Mouse (Mus musculus): ENCODE measurements around the gene Samhd1. TPM values are rescaled to one million over a fixed set of nuclear protein-coding genes. Genes with fewer than 3 reads are reported as not detected.

The Samhd1 gene
- polyA plus RNA-seq, 1 experiment from 2014 or later, result 18.0 TPM

- Histone ChIP-seq H3K9ac (peak overlapping the region; percentile 95), H3K4me1 (replicated peaks) (peaks cover 56% of the 10 kb centered on the region), H3K4me2 (peak overlapping the region; percentile 92), H3K27me3 (replicated peaks) (0 out of 2 replicates have a peak, but pooled peaks cover 4% of the 10 kb centered on the region), H3K4me3 (peak overlapping the region; percentile 76), H3K27ac (ENCODE audit: poor library complexity, severe bottlenecking) (peak overlapping the region; percentile 91), H3K36me3 (0 out of 2 replicates have a peak, but pooled peaks cover under 1% of the 10 kb centered on the region), H3K9me3 (replicated peaks) (no peaks in the 10 kb centered on the region)
- ATAC-seq (ENCODE audit: insufficient number of reproducible peaks, low FRiP score), result peak; percentile 16
- under 1% methylated on average over 77 of the region's 79 CpGs for WGBS
Observed at GRCm38 (mm10) chr2:157078059-157078792, 56.8 kb downstream of the Samhd1 start.

GRCm38 (mm10) chr2:157077641-157078058 lies 57.4 kb downstream of the Samhd1 start:
- peak overlapping the region; percentile 92 for H3K4me2 ChIP-seq
- 4% methylated on average over 15 of the region's 15 CpGs for WGBS
- H3K4me1 ChIP-seq (replicated peaks), result peaks cover 61% of the 10 kb centered on the region
- 0 out of 2 replicates have a peak, but pooled peaks have one; percentile 26 for ATAC-seq (ENCODE audit: insufficient number of reproducible peaks, low FRiP score)
- H3K9me3 ChIP-seq (replicated peaks), result no peaks in the 10 kb centered on the region
- H3K27me3 ChIP-seq (replicated peaks), result 0 out of 2 replicates have a peak, but pooled peaks cover 4% of the 10 kb centered on the region
- peak overlapping the region; percentile 91 for H3K27ac ChIP-seq (ENCODE audit: poor library complexity, severe bottlenecking)
- H3K36me3 ChIP-seq, result 0 out of 2 replicates have a peak, but pooled peaks cover 5% of the 10 kb centered on the region
- peak overlapping the region; percentile 95 for H3K9ac ChIP-seq
- peak overlapping the region; percentile 76 for H3K4me3 ChIP-seq

GRCm38 (mm10) chr2:157077160-157077559 lies 57.9 kb downstream of the Samhd1 start:
- 0 out of 2 replicates have a peak, but pooled peaks cover 5% of the 10 kb centered on the region for H3K36me3 ChIP-seq
- H3K9ac ChIP-seq, result peak overlapping the region; percentile 95
- no peak for ATAC-seq (ENCODE audit: insufficient number of reproducible peaks, low FRiP score)
- H3K4me1 ChIP-seq (replicated peaks), result peaks cover 63% of the 10 kb centered on the region
- 21% methylated on average over 5 of the region's 5 CpGs for WGBS
- peak overlapping the region; percentile 91 for H3K27ac ChIP-seq (ENCODE audit: poor library complexity, severe bottlenecking)
- peak overlapping the region; percentile 92 for H3K4me2 ChIP-seq
- peak overlapping the region; percentile 76 for H3K4me3 ChIP-seq
- 0 out of 2 replicates have a peak, but pooled peaks cover 4% of the 10 kb centered on the region for H3K27me3 ChIP-seq (replicated peaks)
- no peaks in the 10 kb centered on the region for H3K9me3 ChIP-seq (replicated peaks)

- 74% methylated on average over 7 of the region's 7 CpGs for WGBS
- H3K4me3 ChIP-seq, result peak overlapping the region; percentile 76
- no peak overlapping the region for H3K27ac ChIP-seq (ENCODE audit: poor library complexity, severe bottlenecking)
Observed at GRCm38 (mm10) chr2:157076585-157076984, 58.5 kb downstream of the Samhd1 start.

GRCm38 (mm10) chr2:157075685-157076084 lies 59.4 kb downstream of the Samhd1 start:
- Histone ChIP-seq H3K4me1 (replicated peaks) (peaks cover 72% of the 10 kb centered on the region), H3K9ac (peak overlapping the region; percentile 95; the same call in 1 of the 2 replicates), H3K9me3 (replicated peaks) (no peaks in the 10 kb centered on the region), H3K4me3 (no peak overlapping the region), H3K36me3 (0 out of 2 replicates have a peak, but pooled peaks cover 5% of the 10 kb centered on the region), H3K27me3 (replicated peaks) (0 out of 2 replicates have a peak, but pooled peaks cover 4% of the 10 kb centered on the region), H3K27ac (ENCODE audit: poor library complexity, severe bottlenecking) (peak overlapping the region; percentile 52), H3K4me2 (peak overlapping the region; percentile 92)
- 42% methylated on average over 3 of the region's 3 CpGs for WGBS
- ATAC-seq (ENCODE audit: insufficient number of reproducible peaks, low FRiP score), result no peak

More at GRCm38 (mm10) chr2:157076585-157076984, 58.5 kb downstream of the Samhd1 start:
- no peak for ATAC-seq (ENCODE audit: insufficient number of reproducible peaks, low FRiP score)
- peak overlapping the region; percentile 95; the same call in 1 of the 2 replicates for H3K9ac ChIP-seq
- no peaks in the 10 kb centered on the region for H3K9me3 ChIP-seq (replicated peaks)
- H3K36me3 ChIP-seq, result 0 out of 2 replicates have a peak, but pooled peaks cover 5% of the 10 kb centered on the region
- H3K4me2 ChIP-seq, result peak overlapping the region; percentile 92
- H3K27me3 ChIP-seq (replicated peaks), result 0 out of 2 replicates have a peak, but pooled peaks cover 4% of the 10 kb centered on the region
- peaks cover 63% of the 10 kb centered on the region for H3K4me1 ChIP-seq (replicated peaks)

GRCm38 (mm10) chr2:157075226-157075625 lies 59.8 kb downstream of the Samhd1 start:
- no peak overlapping the region for H3K4me3 ChIP-seq
- H3K9me3 ChIP-seq (replicated peaks), result no peaks in the 10 kb centered on the region
- 0 out of 2 replicates have a peak, but pooled peaks cover 1% of the 10 kb centered on the region for H3K27me3 ChIP-seq (replicated peaks)
- H3K4me2 ChIP-seq, result peak overlapping the region; percentile 92
- 84% methylated on average over 3 of the region's 3 CpGs for whole genome bisulfite sequencing
- H3K36me3 ChIP-seq, result 0 out of 2 replicates have a peak, but pooled peaks cover 5% of the 10 kb centered on the region
- peak overlapping the region; percentile 95; the same call in 1 of the 2 replicates for H3K9ac ChIP-seq
- H3K27ac ChIP-seq (ENCODE audit: poor library complexity, severe bottlenecking), result peak overlapping the region; percentile 52
- no peak for ATAC-seq (ENCODE audit: insufficient number of reproducible peaks, low FRiP score)
- peaks cover 77% of the 10 kb centered on the region for H3K4me1 ChIP-seq (replicated peaks)

GRCm38 (mm10) chr2:157074772-157075171 lies 60.3 kb downstream of the Samhd1 start:
- Histone ChIP-seq H3K27ac (ENCODE audit: poor library complexity, severe bottlenecking) (no peak overlapping the region), H3K27me3 (replicated peaks) (no peaks in the 10 kb centered on the region), H3K4me1 (replicated peaks) (peaks cover 79% of the 10 kb centered on the region), H3K4me2 (peak overlapping the region; percentile 92; the same call in 1 of the 2 replicates), H3K36me3 (0 out of 2 replicates have a peak, but pooled peaks cover 5% of the 10 kb centered on the region), H3K9ac (0 out of 2 replicates have a peak overlapping the region, but pooled peaks have one; percentile 95), H3K9me3 (replicated peaks) (no peaks in the 10 kb centered on the region), H3K4me3 (no peak overlapping the region)
- no peak for ATAC-seq (ENCODE audit: insufficient number of reproducible peaks, low FRiP score)
- 75% methylated on average over 5 of the region's 5 CpGs for WGBS

- H3K36me3 ChIP-seq, result 0 out of 2 replicates have a peak, but pooled peaks cover 5% of the 10 kb centered on the region
- H3K9me3 ChIP-seq (replicated peaks), result no peaks in the 10 kb centered on the region
- H3K27ac ChIP-seq (ENCODE audit: poor library complexity, severe bottlenecking), result peak overlapping the region; percentile 44
- no peak for ATAC-seq (ENCODE audit: insufficient number of reproducible peaks, low FRiP score)
- 78% methylated on average over 9 of the region's 9 CpGs for WGBS
- H3K9ac ChIP-seq, result 0 out of 2 replicates have a peak overlapping the region, but pooled peaks have one; percentile 25
- no peaks in the 10 kb centered on the region for H3K27me3 ChIP-seq (replicated peaks)
- peak overlapping the region; percentile 3; the same call in 1 of the 2 replicates for H3K4me2 ChIP-seq
- H3K4me3 ChIP-seq, result no peak overlapping the region
- H3K4me1 ChIP-seq (replicated peaks), result peaks cover 82% of the 10 kb centered on the region
Observed at GRCm38 (mm10) chr2:157074186-157074724, 60.8 kb downstream of the Samhd1 start.

GRCm38 (mm10) chr2:157073378-157074052 lies 61.5 kb downstream of the Samhd1 start:
- 53% methylated on average over 9 of the region's 9 CpGs for WGBS
- H3K4me1 ChIP-seq (replicated peaks), result peaks cover 89% of the 10 kb centered on the region
- no peaks in the 10 kb centered on the region for H3K27me3 ChIP-seq (replicated peaks)
- H3K9ac ChIP-seq, result 0 out of 2 replicates have a peak overlapping the region, but pooled peaks have one; percentile 25
- H3K9me3 ChIP-seq (replicated peaks), result no peaks in the 10 kb centered on the region
- no peak overlapping the region for H3K4me3 ChIP-seq
- no peak overlapping the region for H3K4me2 ChIP-seq
- no peak for ATAC-seq (ENCODE audit: insufficient number of reproducible peaks, low FRiP score)
- H3K36me3 ChIP-seq, result 0 out of 2 replicates have a peak, but pooled peaks cover 5% of the 10 kb centered on the region
- peak overlapping the region; percentile 44 for H3K27ac ChIP-seq (ENCODE audit: poor library complexity, severe bottlenecking)

- peak overlapping the region; percentile 95 for H3K27ac ChIP-seq (ENCODE audit: poor library complexity, severe bottlenecking)
- no peaks in the 10 kb centered on the region for H3K9me3 ChIP-seq (replicated peaks)
- no peak overlapping the region for H3K4me3 ChIP-seq
- no peaks in the 10 kb centered on the region for H3K27me3 ChIP-seq (replicated peaks)
- WGBS, result 67% methylated on average over 9 of the region's 9 CpGs
- no peak overlapping the region; the same call in 1 of the 2 replicates for H3K9ac ChIP-seq
- H3K36me3 ChIP-seq, result 0 out of 2 replicates have a peak, but pooled peaks cover 5% of the 10 kb centered on the region
- H3K4me1 ChIP-seq (replicated peaks), result peaks cover 97% of the 10 kb centered on the region
- ATAC-seq (ENCODE audit: insufficient number of reproducible peaks, low FRiP score), result no peak
- no peak overlapping the region for H3K4me2 ChIP-seq
Observed at GRCm38 (mm10) chr2:157072316-157072990, 62.6 kb downstream of the Samhd1 start.

Measured in heart, embryonic 12.5 days (tissue).